Mouse (Mus musculus) cerebellum, adult 2 months (tissue): ENCODE data around the gene Kdm2a. TPM values are rescaled to one million over a fixed set of nuclear protein-coding genes. Genes with fewer than 3 reads are reported as not detected.

Experiments
- DNase-seq, 2 experiments: peaks; one replicate each; pipeline ENCODE4 v3.0.0; 2021
- H3K27ac ChIP-seq: fragments of 200-500 bp; 2 replicates; pipeline ENCODE4 v1.5.1; 2012; ENCODE audit warnings: low read length, control low read depth, inconsistent platforms; ENCODE audit not compliant: insufficient read depth
- H3K27me3 ChIP-seq: fragments of 200-500 bp; 2 replicates; pipeline ENCODE4 v1.6.1; 2012; ENCODE audit warnings: inconsistent platforms, mild to moderate bottlenecking, low read length, moderate library complexity; ENCODE audit not compliant: control insufficient read depth, insufficient read depth
- H3K4me1 ChIP-seq: fragments of 200-500 bp; 2 replicates; pipeline ENCODE4 v1.6.1; 2011; ENCODE audit warnings: low read length; ENCODE audit not compliant: control insufficient read depth, insufficient read depth
- H3K4me3 ChIP-seq: fragments of 200-500 bp; replicated peaks from 2 replicates; pipeline ENCODE3; 2011; ENCODE audit warnings: mild to moderate bottlenecking, low read depth, low read length, control low read depth; ENCODE audit not compliant: insufficient read depth
- CTCF ChIP-seq: fragments of 200-500 bp; IDR thresholded peaks from 2 replicates; pipeline ENCODE4 v1.5.1; 2011; ENCODE audit warnings: low read depth, mild to moderate bottlenecking, control low read depth, low read length, moderate library complexity, borderline replicate concordance; ENCODE audit not compliant: insufficient read depth
- POLR2A ChIP-seq: fragments of 200-500 bp; IDR thresholded peaks from 2 replicates; pipeline ENCODE4 v1.6.1; 2011; ENCODE audit warnings: low read length, control low read depth, borderline replicate concordance; ENCODE audit not compliant: insufficient read depth
- WGBS: fragments of 180-500 bp; shearing (Covaris S2); methylation state at CpG from one replicate; pipeline ENCODE4 v1.1.7; 2018; 5-methylcytosine and 5-hydroxymethylcytosine counted together
- polyA plus RNA-seq: library from polyadenylated mRNA; depleted of rRNA; stranded (reverse); fragments of >200 nt; gene quantifications from 2 replicates; pipeline ENCODE4 v1.2.3, GENCODE M21; 2012

Gene Kdm2a
- polyA plus RNA-seq, 1 experiment = 87.1 TPM

DNA sequence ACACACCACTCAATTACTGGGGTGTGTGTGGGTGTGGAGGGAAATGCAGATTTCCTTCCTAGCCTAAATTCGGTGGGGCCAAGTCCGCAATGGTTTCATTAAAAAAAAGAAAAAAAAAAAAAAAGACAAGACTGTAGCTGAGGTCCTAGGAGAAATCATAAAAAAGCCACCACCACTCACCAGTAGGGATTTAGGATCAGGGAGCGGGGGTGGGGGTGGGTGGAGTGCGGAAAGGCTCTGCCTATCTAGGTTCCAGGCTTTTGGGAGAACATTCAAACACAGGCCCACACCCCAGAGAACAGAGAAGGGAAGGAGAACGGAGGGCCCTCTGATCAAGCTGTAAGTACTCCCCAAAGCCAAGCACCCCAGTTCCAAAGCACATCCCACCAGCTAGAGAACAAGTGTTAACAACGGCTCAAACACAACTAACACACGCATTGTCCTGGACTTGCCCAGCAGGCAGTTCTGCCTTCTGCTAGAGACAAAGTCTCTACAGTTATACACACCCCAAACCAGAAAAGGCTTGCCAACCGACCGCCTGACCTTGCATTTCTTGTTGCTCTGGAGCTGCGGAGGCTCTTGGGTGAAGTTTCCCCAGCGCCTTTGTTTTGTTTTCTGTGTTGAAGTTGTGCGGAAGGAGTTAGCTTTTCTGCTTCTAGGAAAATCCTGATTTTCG is 64.8 kb downstream of the Kdm2a start:
- peaks cover 9% of the 10 kb centered on the region; the same call in 1 of the 2 replicates for H3K4me1 ChIP-seq
- peak overlapping the region; percentile 79 for H3K27ac ChIP-seq
- DNase-seq = peak in 1 of 2 experiments; percentile 48
- 0% methylated on average over 13 of the region's 13 CpGs for WGBS
- H3K27me3 ChIP-seq = no peaks in the 10 kb centered on the region
- TF ChIP-seq CTCF (0 out of 2 replicates have a peak, but pooled peaks have one; percentile 4), POLR2A (no peak)
- H3K4me3 ChIP-seq = peak overlapping the region; percentile 77

DNA sequence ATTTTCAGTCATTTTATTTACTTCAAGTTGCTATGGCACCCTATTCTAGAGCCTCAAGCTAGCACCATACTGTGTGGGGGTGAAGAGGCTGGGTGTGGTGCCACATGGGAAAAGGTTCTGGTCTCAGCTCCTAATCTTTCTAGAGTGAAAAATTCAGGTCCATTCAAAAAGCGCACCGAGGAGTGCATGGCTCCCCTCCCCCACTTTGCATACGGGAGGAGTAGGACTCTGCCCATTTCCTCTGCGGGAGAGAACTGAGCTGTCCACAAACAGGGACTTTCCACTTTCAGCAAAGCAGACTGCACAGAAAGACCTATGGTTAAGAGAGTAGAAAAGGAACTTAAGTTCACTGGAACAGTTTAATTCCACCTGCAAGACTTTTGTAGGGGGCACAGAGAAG is 65.4 kb downstream of the Kdm2a start:
- TF ChIP-seq POLR2A = no peak
- no peak for TF ChIP-seq CTCF
- 0% methylated on average over 4 of the region's 4 CpGs for WGBS
- peak overlapping the region; percentile 77 for H3K4me3 ChIP-seq

DNA sequence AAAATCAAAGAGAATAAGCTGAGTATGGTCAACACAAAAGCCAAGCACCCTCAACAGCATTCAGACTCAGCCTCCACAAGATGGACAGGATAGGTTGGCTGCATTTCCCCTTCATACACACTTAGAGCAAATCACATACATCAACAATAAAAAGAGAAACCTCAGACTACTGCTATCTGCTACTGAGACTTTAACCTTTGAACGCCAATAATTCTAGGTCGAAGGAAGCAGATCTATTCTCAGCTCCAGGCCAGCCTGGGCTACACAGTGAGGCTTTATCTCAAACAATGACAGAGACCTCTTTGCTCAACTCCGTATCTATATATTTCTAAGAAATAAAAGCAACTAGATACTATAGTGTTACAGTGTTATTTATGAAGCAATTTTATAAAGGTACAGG is 66.8 kb downstream of the Kdm2a start:
- WGBS = 76% methylated on average over 3 of the region's 3 CpGs
- peaks cover 9% of the 10 kb centered on the region; the same call in 1 of the 2 replicates for H3K4me1 ChIP-seq
- DNase-seq = no peak
- H3K27ac ChIP-seq = no peak overlapping the region
- no peaks in the 10 kb centered on the region for H3K27me3 ChIP-seq
- no peak overlapping the region for H3K4me3 ChIP-seq
- TF ChIP-seq CTCF = no peak
- no peak for TF ChIP-seq POLR2A

More for the DNA sequence above, 65.4 kb downstream of the Kdm2a start:
- Histone ChIP-seq H3K27ac (peak overlapping the region; percentile 63; the same call in 1 of the 2 replicates), H3K4me1 (peaks cover 9% of the 10 kb centered on the region; the same call in 1 of the 2 replicates), H3K27me3 (no peaks in the 10 kb centered on the region)
- DNase-seq = peak; percentile 48 to 61

DNA sequence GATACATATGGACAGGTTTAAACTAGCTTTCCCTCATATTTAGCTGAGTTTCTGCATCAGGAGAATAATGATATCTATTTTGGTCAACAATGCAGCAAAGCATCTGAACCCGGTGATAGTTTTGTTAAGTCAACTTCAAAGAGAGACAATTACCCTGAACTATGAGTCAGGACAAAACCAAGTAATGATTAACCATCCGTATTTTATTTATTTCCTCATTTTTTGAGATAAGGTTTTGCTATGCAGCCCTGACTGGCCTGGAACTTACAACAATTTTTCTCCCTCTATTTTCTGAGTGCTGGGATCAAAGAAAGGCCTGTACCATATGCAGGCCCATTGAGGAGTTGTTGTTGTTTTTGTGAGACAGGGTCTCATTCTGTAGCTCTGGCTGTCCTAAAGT is 67.5 kb downstream of the Kdm2a start:
- TF ChIP-seq POLR2A = no peak
- TF ChIP-seq CTCF = no peak

GRCm38 (mm10) chr19:4328737-4329304 is 69.3 kb downstream of the Kdm2a start:
- Histone ChIP-seq H3K27me3 (no peaks in the 10 kb centered on the region), H3K27ac (no peak overlapping the region), H3K4me1 (peaks cover 3% of the 10 kb centered on the region; the same call in 1 of the 2 replicates), H3K4me3 (no peak overlapping the region)
- 92% methylated on average over 8 of the region's 8 CpGs for WGBS
- TF ChIP-seq CTCF = no peak
- no peak for TF ChIP-seq POLR2A
- DNase-seq = no peak

More for the DNA sequence above, 67.5 kb downstream of the Kdm2a start:
- WGBS = 90% methylated on average over 2 of the region's 2 CpGs
- H3K27ac ChIP-seq = no peak overlapping the region
- H3K4me1 ChIP-seq = peaks cover 9% of the 10 kb centered on the region; the same call in 1 of the 2 replicates
- DNase-seq = no peak
- no peak overlapping the region for H3K4me3 ChIP-seq
- no peaks in the 10 kb centered on the region for H3K27me3 ChIP-seq

- Histone ChIP-seq H3K27me3 (no peaks in the 10 kb centered on the region), H3K4me1 (peaks cover 4% of the 10 kb centered on the region; the same call in 1 of the 2 replicates), H3K4me3 (no peak overlapping the region), H3K27ac (no peak overlapping the region)
- WGBS = 2% methylated on average over 1 of the region's 1 CpGs
- no peak for TF ChIP-seq POLR2A
- TF ChIP-seq CTCF = no peak
- DNase-seq = peak; percentile 55 to 70
These were observed 71.2 kb downstream of the Kdm2a start for GRCm38 (mm10) chr19:4326881-4327280.

DNA sequence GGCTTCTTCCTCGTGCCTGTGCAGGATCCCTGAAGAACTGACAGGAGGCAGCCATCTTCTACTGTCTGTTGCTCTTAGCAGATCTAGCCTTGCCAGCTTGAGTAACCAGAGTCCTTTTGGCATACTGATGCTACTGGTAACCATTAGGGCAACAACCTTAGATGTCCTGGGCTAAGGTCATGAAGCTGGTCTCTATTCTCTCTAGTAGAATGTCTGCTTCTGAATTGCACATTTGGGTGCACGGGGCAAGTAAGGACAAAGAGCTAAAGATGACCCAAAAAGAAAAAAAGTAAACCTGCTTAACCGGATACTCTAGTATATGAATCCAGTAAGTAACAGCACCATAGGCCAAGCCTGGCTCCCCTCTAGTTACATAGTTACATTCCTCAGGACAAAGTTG is 72.0 kb downstream of the Kdm2a start:
- Histone ChIP-seq H3K27ac (no peak overlapping the region), H3K4me3 (no peak overlapping the region), H3K4me1 (peaks cover 2% of the 10 kb centered on the region; the same call in 1 of the 2 replicates), H3K27me3 (no peaks in the 10 kb centered on the region)
- DNase-seq = no peak
- 77% methylated on average over 3 of the region's 3 CpGs for WGBS
- TF ChIP-seq CTCF (no peak), POLR2A (no peak)

- 86% methylated on average over 3 of the region's 3 CpGs for WGBS
- no peak for DNase-seq
- no peak for TF ChIP-seq POLR2A
- no peak for TF ChIP-seq CTCF
- no peaks in the 10 kb centered on the region for H3K27me3 ChIP-seq
- H3K27ac ChIP-seq = no peak overlapping the region
- peaks cover 18% of the 10 kb centered on the region for H3K4me1 ChIP-seq
- no peak overlapping the region for H3K4me3 ChIP-seq
These were observed 76.0 kb downstream of the Kdm2a start for GRCm38 (mm10) chr19:4322134-4322533.
